Mouse (Mus musculus): Measurements from ENCODE around the gene Gm17349. TPM values are rescaled to one million over a fixed set of nuclear protein-coding genes. Genes with fewer than 3 reads are reported as not detected.

The Gm17349 gene
- polyA plus RNA-seq, 1 experiment from 2014 or later = not detected

GRCm38 (mm10) chr15:99662371-99662770 is 42.9 kb downstream of the Gm17349 start:
- DNase-seq (ENCODE audit: low spot score) = no peak
- Histone ChIP-seq H3K4me1 (peaks cover 42% of the 10 kb centered on the region), H3K27me3 (ENCODE audit: low read depth, poor library complexity, severe bottlenecking) (peaks cover 51% of the 10 kb centered on the region), H3K36me3 (no peaks in the 10 kb centered on the region), H3K4me3 (no peak overlapping the region), H3K9me3 (replicated peaks) (no peaks in the 10 kb centered on the region), H3K27ac (replicated peaks) (0 out of 2 replicates have a peak overlapping the region, but pooled peaks have one; percentile 52)
- WGBS = 53% methylated on average over 7 of the region's 7 CpGs

GRCm38 (mm10) chr15:99661121-99661830 is 44.0 kb downstream of the Gm17349 start:
- WGBS = 94% methylated on average over 15 of the region's 15 CpGs
- Histone ChIP-seq H3K36me3 (no peaks in the 10 kb centered on the region), H3K4me1 (peaks cover 39% of the 10 kb centered on the region), H3K27me3 (ENCODE audit: low read depth, poor library complexity, severe bottlenecking) (peaks cover 48% of the 10 kb centered on the region), H3K9me3 (replicated peaks) (no peaks in the 10 kb centered on the region), H3K4me3 (no peak overlapping the region), H3K27ac (replicated peaks) (no peak overlapping the region)
- DNase-seq (ENCODE audit: low spot score) = no peak

GRCm38 (mm10) chr15:99658437-99658836 is 46.9 kb downstream of the Gm17349 start:
- Histone ChIP-seq H3K4me1 (peaks cover 25% of the 10 kb centered on the region), H3K27ac (replicated peaks) (no peak overlapping the region), H3K27me3 (ENCODE audit: low read depth, poor library complexity, severe bottlenecking) (peaks cover 50% of the 10 kb centered on the region), H3K36me3 (no peaks in the 10 kb centered on the region), H3K9me3 (replicated peaks) (no peaks in the 10 kb centered on the region), H3K4me3 (no peak overlapping the region)
- no peak for DNase-seq (ENCODE audit: low spot score)
- 58% methylated on average over 2 of the region's 2 CpGs for WGBS

GRCm38 (mm10) chr15:99655956-99656355 is 49.3 kb downstream of the Gm17349 start:
- peak overlapping the region; percentile 17; the same call in 1 of the 2 replicates for H3K27ac ChIP-seq (replicated peaks)

GRCm38 (mm10) chr15:99653876-99654275 is 51.4 kb downstream of the Gm17349 start:
- WGBS = 3% methylated on average over 21 of the region's 21 CpGs
- peaks cover 54% of the 10 kb centered on the region for H3K4me1 ChIP-seq
- H3K9me3 ChIP-seq (replicated peaks) = no peaks in the 10 kb centered on the region
- peaks cover 50% of the 10 kb centered on the region for H3K27me3 ChIP-seq (ENCODE audit: low read depth, poor library complexity, severe bottlenecking)
- no peaks in the 10 kb centered on the region for H3K36me3 ChIP-seq
- peak; percentile 28 for DNase-seq (ENCODE audit: low spot score)
- H3K4me3 ChIP-seq = peak overlapping the region; percentile 46
- H3K27ac ChIP-seq (replicated peaks) = peak overlapping the region; percentile 69

More at GRCm38 (mm10) chr15:99655956-99656355, 49.3 kb downstream of the Gm17349 start:
- Histone ChIP-seq H3K27me3 (ENCODE audit: low read depth, poor library complexity, severe bottlenecking) (peaks cover 50% of the 10 kb centered on the region), H3K4me3 (no peak overlapping the region), H3K4me1 (peaks cover 33% of the 10 kb centered on the region), H3K36me3 (no peaks in the 10 kb centered on the region), H3K9me3 (replicated peaks) (no peaks in the 10 kb centered on the region)
- WGBS = 48% methylated on average over 9 of the region's 9 CpGs
- DNase-seq (ENCODE audit: low spot score) = no peak

GRCm38 (mm10) chr15:99653291-99653690 is 52.0 kb downstream of the Gm17349 start:
- peaks cover 50% of the 10 kb centered on the region for H3K27me3 ChIP-seq (ENCODE audit: low read depth, poor library complexity, severe bottlenecking)
- no peaks in the 10 kb centered on the region for H3K9me3 ChIP-seq (replicated peaks)
- H3K4me3 ChIP-seq = peak overlapping the region; percentile 46
- no peak for DNase-seq (ENCODE audit: low spot score)
- peak overlapping the region; percentile 69 for H3K27ac ChIP-seq (replicated peaks)
- no peaks in the 10 kb centered on the region; the same call in 1 of the 2 replicates for H3K36me3 ChIP-seq
- H3K4me1 ChIP-seq = peaks cover 56% of the 10 kb centered on the region
- 8% methylated on average over 8 of the region's 8 CpGs for WGBS

Other genes starting within 250 kb of the Gm17349 start
- gene Nckap5l, start 247.7 kb downstream of the Gm17349 start, polyA plus RNA-seq (2016; fragmentation: Nextera tagmentation; extraction: Ambion mirVana) = 11.0 and 11.3 TPM in 2 replicates
- gene Bcdin3d, start 230.8 kb downstream of the Gm17349 start, polyA plus RNA-seq (2016; fragmentation: Nextera tagmentation; extraction: Ambion mirVana) = 21.3 and 22.1 TPM in 2 replicates
- 0.86 and 1.1 TPM in 2 replicates for gene Faim2, start 177.3 kb downstream of the Gm17349 start, polyA plus RNA-seq (2016; fragmentation: Nextera tagmentation; extraction: Ambion mirVana)
- gene Aqp2, start 126.4 kb downstream of the Gm17349 start, polyA plus RNA-seq (2016; fragmentation: Nextera tagmentation; extraction: Ambion mirVana) = not detected in 2 replicates
- gene Aqp5, start 114.7 kb downstream of the Gm17349 start, polyA plus RNA-seq (2016; fragmentation: Nextera tagmentation; extraction: Ambion mirVana) = 0.61 TPM in 1 of 2 replicates, not detected in the other
- gene Aqp6, start 104.1 kb downstream of the Gm17349 start, polyA plus RNA-seq (2016; fragmentation: Nextera tagmentation; extraction: Ambion mirVana) = 0.16 TPM in 1 of 2 replicates, not detected in the other
- 208 and 239 TPM in 2 replicates for gene Racgap1, start 53.8 kb downstream of the Gm17349 start, polyA plus RNA-seq (2016; fragmentation: Nextera tagmentation; extraction: Ambion mirVana)
- 6.0 and 14.9 TPM in 2 replicates for gene Asic1, start 35.1 kb downstream of the Gm17349 start, polyA plus RNA-seq (2016; fragmentation: Nextera tagmentation; extraction: Ambion mirVana)
- 98.1 and 112 TPM in 2 replicates for gene Smarcd1, start 3.4 kb downstream of the Gm17349 start, polyA plus RNA-seq (2016; fragmentation: Nextera tagmentation; extraction: Ambion mirVana)
- 0.40 and 0.62 TPM in 2 replicates for gene Gpd1, start 12.0 kb upstream of the Gm17349 start, polyA plus RNA-seq (2016; fragmentation: Nextera tagmentation; extraction: Ambion mirVana)
- 157 and 159 TPM in 2 replicates for gene Cox14, start 20.1 kb upstream of the Gm17349 start, polyA plus RNA-seq (2016; fragmentation: Nextera tagmentation; extraction: Ambion mirVana)
- gene Cers5, start 67.4 kb upstream of the Gm17349 start, polyA plus RNA-seq (2016; fragmentation: Nextera tagmentation; extraction: Ambion mirVana) = 58.4 and 63.5 TPM in 2 replicates
- 23.4 and 23.5 TPM in 2 replicates for gene Lima1, start 170.0 kb upstream of the Gm17349 start, polyA plus RNA-seq (2016; fragmentation: Nextera tagmentation; extraction: Ambion mirVana)